Mouse (Mus musculus) lung, postnatal 0 days (tissue): ENCODE results near the gene Pik3cd. TPM values are rescaled to one million over a fixed set of nuclear protein-coding genes. Genes with fewer than 3 reads are reported as not detected.
A peak's percentile ranks its signal among the peaks of the same experiment; 100 is the strongest.

Experiments
- ATAC-seq: fragments of 200-750 bp; cut with Nextera tagmentation; 2 replicates; pipeline ENCODE4 v1.8.0; 2017; ENCODE audit warnings: moderate library complexity
- DNase-seq: peaks from one replicate; pipeline ENCODE4 v3.0.0-alpha.2; 2016; ENCODE audit warnings: low spot score
- H3K27ac ChIP-seq: fragments of 300-500 bp; sonication (generic); 2 replicates; pipeline ENCODE4 v1.5.1; 2014; ENCODE audit warnings: antibody characterized with exemption, mild to moderate bottlenecking, low read length, mixed read lengths
- H3K27me3 ChIP-seq: fragments of 300-500 bp; sonication (generic); replicated peaks from 2 replicates; pipeline ENCODE4 v1.6.1; 2014; ENCODE audit warnings: low read length, mixed read lengths; ENCODE audit not compliant: insufficient read depth
- H3K36me3 ChIP-seq: fragments of 300-500 bp; sonication (generic); 2 replicates; pipeline ENCODE4 v1.6.1; 2014; ENCODE audit warnings: low read length, mixed read lengths; ENCODE audit not compliant: insufficient read depth
- H3K4me1 ChIP-seq: fragments of 300-500 bp; sonication (generic); 2 replicates; pipeline ENCODE4 v1.6.1; 2014; ENCODE audit warnings: antibody characterized with exemption, low read depth, low read length, mixed read lengths; ENCODE audit not compliant: insufficient read depth
- H3K4me2 ChIP-seq: fragments of 300-500 bp; sonication (generic); replicated peaks from 2 replicates; pipeline ENCODE4 v1.6.1; 2014; ENCODE audit warnings: low read depth, mild to moderate bottlenecking, low read length, moderate library complexity, mixed read lengths
- H3K4me3 ChIP-seq: fragments of 300-500 bp; sonication (generic); 2 replicates; pipeline ENCODE4 v1.5.1; 2014; ENCODE audit warnings: low read depth, low read length
- H3K9ac ChIP-seq: fragments of 300-500 bp; sonication (generic); replicated peaks from 2 replicates; pipeline ENCODE4 v1.6.1; 2014; ENCODE audit warnings: low read depth, mild to moderate bottlenecking
- H3K9me3 ChIP-seq: fragments of 300-500 bp; sonication (generic); 2 replicates; pipeline ENCODE4 v1.6.1; 2016; ENCODE audit warnings: low read length, mixed read lengths
- CTCF ChIP-seq: IDR thresholded peaks from 2 replicates; pipeline ENCODE4 v1.5.1; 2016; ENCODE audit warnings: antibody characterized with exemption, mild to moderate bottlenecking
- EP300 ChIP-seq: IDR thresholded peaks from 2 replicates; pipeline ENCODE4 v1.6.1; 2016; ENCODE audit warnings: antibody characterized with exemption, mild to moderate bottlenecking, control low read depth
- WGBS: fragments of 180-500 bp; shearing (Covaris S2); extraction: QIAGEN DNeasy Blood & Tissue Kit; methylation state at CpG from one replicate; pipeline ENCODE4 v1.1.7; 2014; 5-methylcytosine and 5-hydroxymethylcytosine counted together
- polyA plus RNA-seq: library from polyadenylated mRNA; unstranded; fragments of >200 nt; fragmentation: Nextera tagmentation; extraction: Ambion mirVana; gene quantifications from 2 replicates; pipeline ENCODE4 v1.2.1, GENCODE M21; 2015

The Pik3cd gene
- polyA plus RNA-seq, 1 experiment from 2014 or later, result 4.0 TPM

DNA sequence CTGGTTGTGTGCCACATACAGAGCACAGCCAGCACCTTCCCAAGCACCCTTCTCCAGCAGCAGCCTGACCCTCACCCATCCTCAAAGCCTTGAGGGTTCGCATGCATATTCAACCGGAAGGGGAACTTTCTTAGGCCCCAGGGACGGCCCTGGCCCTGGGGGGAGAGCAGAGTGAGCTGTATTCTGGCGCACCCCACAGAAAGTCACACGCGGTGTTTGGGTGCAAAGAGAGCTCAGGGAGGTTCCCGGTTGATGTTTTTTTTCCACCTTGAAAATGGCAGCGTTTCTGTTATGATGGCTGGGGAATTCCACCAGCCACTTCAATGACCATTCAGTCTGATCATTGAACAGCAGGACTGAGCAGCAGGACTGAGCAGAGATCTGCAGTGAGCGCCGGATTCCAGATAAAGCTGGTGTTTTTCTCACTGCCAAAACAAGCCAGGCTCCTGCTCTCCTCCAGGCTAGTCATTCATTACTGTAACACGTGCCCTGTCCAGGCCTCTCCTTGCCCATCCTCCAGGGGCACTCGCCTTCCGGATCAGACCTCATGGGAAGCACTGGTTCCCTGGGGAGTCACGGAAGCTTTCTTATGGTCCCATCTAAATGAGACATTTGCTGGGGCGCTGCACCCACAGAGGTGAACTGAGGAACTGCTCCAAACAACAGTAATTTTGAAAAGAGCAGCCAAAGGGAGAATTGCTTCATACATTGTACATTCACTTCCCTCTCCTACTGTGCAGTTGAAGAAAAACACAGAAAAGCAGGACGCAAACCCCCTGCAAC is 6.0 kb downstream of the Pik3cd start:
- no peaks in the 10 kb centered on the region for H3K36me3 ChIP-seq
- ATAC-seq, result peak; percentile 35; the same call in 1 of the 2 replicates
- TF ChIP-seq CTCF (peak; percentile 37), EP300 (no peak)
- WGBS, result 29% methylated on average over 16 of the region's 16 CpGs
- no peak overlapping the region for H3K4me3 ChIP-seq
- DNase-seq, result peak; percentile 47
- H3K4me2 ChIP-seq, result 0 out of 2 replicates have a peak overlapping the region, but pooled peaks have one; percentile 5
- H3K9me3 ChIP-seq, result no peaks in the 10 kb centered on the region
- no peaks in the 10 kb centered on the region for H3K4me1 ChIP-seq
- no peaks in the 10 kb centered on the region for H3K27me3 ChIP-seq
- no peak overlapping the region for H3K27ac ChIP-seq
- no peak overlapping the region for H3K9ac ChIP-seq

DNA sequence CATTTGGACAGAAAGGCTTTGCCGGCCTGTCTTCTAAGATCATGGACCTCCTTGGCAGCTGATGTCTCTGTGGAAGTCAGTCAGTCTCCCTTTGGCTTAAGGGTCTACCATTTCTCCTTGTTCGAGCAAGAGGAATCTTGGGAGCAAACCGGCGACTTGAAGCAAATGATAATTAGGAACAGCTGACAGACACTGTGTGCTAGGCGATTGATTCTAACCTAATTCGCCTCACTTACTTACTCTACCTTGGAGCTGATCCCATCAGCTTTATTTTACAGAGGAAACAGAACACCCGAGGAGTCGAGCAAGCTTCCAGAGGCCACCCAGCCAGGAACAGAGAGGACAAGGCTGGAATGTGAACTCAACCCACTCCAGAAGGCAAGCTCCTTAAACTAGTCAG is 11.0 kb downstream of the Pik3cd start:
- Histone ChIP-seq H3K4me2 (no peak overlapping the region), H3K4me1 (no peaks in the 10 kb centered on the region), H3K4me3 (no peak overlapping the region), H3K9me3 (no peaks in the 10 kb centered on the region), H3K36me3 (no peaks in the 10 kb centered on the region), H3K9ac (no peak overlapping the region), H3K27me3 (no peaks in the 10 kb centered on the region), H3K27ac (no peak overlapping the region)
- no peak for ATAC-seq
- WGBS, result 56% methylated on average over 8 of the region's 8 CpGs
- no peak for TF ChIP-seq CTCF
- DNase-seq, result no peak

DNA sequence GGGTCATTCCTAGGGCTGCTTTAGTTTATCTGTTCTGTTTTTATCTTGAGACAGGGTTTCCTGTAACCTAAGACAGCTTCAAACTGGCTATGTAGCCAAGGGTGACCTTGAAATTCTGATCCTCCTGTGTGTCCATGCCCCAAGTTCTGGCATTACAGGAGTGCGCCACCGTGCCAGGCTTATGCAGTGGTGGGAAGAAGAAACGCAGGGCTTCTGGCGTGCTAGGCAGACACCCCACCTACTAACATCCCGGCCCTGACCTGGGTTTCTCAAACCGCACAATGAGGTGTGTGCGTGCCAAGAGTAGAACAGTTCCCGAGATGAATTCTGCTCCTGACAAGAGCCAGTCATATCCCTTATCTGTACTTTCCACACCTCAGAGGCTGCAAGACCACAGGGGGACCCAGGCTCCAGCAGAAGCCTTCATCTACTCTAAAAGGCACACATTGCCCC is 11.5 kb downstream of the Pik3cd start:
- H3K27me3 ChIP-seq, result no peaks in the 10 kb centered on the region
- no peaks in the 10 kb centered on the region for H3K9me3 ChIP-seq
- H3K27ac ChIP-seq, result no peak overlapping the region
- no peaks in the 10 kb centered on the region for H3K4me1 ChIP-seq
- H3K36me3 ChIP-seq, result no peaks in the 10 kb centered on the region
- H3K9ac ChIP-seq, result no peak overlapping the region
- no peak for TF ChIP-seq EP300
- TF ChIP-seq CTCF, result no peak
- ATAC-seq (no peak), DNase-seq (no peak)
- 79% methylated on average over 8 of the region's 8 CpGs for WGBS
- H3K4me2 ChIP-seq, result no peak overlapping the region
- no peak overlapping the region for H3K4me3 ChIP-seq

DNA sequence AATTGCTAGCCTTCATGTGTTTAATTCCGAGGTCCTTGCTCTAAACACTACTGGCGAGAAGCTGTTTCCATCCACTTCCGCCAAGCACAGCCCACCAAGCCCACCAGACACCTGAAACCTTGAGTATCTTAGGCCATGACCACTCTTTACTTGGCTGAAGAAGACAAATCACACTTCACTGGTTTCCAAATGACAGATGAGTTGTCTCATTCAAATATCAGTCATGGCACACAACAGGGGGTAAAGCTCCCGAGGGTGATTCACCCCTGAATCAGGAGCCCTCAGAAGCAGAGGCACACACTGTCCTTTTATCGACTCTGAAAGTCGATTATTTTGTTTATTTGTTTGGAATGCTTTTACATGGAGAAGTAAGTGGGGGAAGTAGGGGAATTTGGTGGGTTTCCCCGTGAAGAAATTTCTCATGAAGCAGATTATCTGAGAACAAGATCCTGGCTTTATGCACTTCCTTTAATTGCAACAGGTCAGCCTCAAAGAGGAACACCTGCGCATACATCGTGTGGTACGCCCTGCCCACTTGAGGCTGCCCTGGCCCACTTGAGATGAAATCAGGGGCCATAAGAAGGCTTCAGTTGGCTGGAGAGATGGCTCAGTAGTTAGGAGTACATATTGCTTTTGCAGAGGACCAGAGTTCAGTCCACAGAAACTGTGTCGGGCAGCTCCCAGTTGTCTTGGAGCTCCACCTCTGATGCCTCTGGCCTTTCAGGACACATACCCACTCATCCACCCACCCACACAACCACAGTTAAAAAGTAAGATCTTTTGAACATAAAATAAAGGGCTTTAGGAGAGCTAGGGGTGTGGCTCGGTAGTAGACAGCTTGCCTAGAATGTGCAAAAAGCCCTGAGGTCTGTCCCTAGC is 12.3 kb downstream of the Pik3cd start:
- Histone ChIP-seq H3K27me3 (no peaks in the 10 kb centered on the region), H3K4me1 (no peaks in the 10 kb centered on the region), H3K4me2 (no peak overlapping the region), H3K36me3 (no peaks in the 10 kb centered on the region), H3K4me3 (no peak overlapping the region), H3K9me3 (no peaks in the 10 kb centered on the region), H3K9ac (no peak overlapping the region), H3K27ac (no peak overlapping the region)
- 51% methylated on average over 12 of the region's 12 CpGs for WGBS
- DNase-seq, result peak; percentile 40
- TF ChIP-seq CTCF (no peak), EP300 (no peak)
- peak; percentile 55 for ATAC-seq

DNA sequence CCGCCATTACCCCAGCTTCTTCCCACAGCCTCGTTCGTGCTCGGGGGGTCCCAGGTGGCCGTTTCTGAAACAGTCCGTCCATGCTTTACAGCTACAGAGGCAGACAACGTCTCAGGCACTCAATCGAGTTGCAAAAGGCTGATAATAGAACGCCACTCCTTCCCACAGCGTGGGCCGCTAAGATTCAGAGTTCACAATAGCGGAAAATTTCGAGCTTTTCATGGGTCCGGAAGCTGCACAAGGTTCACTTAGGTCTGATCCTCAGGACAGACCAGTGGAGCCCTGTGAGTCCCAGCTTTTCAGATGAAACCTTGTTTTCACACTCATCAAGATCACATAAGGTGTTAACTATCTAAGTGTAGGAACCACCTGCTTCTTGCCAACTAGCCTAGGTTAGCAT is 13.5 kb downstream of the Pik3cd start:
- DNase-seq (no peak), ATAC-seq (no peak)
- H3K27me3 ChIP-seq, result no peaks in the 10 kb centered on the region
- H3K9me3 ChIP-seq, result no peaks in the 10 kb centered on the region
- 66% methylated on average over 14 of the region's 14 CpGs for WGBS
- no peak overlapping the region for H3K9ac ChIP-seq
- H3K36me3 ChIP-seq, result no peaks in the 10 kb centered on the region
- H3K4me2 ChIP-seq, result no peak overlapping the region
- TF ChIP-seq EP300, result no peak
- TF ChIP-seq CTCF, result no peak
- no peak overlapping the region for H3K4me3 ChIP-seq
- no peaks in the 10 kb centered on the region for H3K4me1 ChIP-seq
- no peak overlapping the region for H3K27ac ChIP-seq

DNA sequence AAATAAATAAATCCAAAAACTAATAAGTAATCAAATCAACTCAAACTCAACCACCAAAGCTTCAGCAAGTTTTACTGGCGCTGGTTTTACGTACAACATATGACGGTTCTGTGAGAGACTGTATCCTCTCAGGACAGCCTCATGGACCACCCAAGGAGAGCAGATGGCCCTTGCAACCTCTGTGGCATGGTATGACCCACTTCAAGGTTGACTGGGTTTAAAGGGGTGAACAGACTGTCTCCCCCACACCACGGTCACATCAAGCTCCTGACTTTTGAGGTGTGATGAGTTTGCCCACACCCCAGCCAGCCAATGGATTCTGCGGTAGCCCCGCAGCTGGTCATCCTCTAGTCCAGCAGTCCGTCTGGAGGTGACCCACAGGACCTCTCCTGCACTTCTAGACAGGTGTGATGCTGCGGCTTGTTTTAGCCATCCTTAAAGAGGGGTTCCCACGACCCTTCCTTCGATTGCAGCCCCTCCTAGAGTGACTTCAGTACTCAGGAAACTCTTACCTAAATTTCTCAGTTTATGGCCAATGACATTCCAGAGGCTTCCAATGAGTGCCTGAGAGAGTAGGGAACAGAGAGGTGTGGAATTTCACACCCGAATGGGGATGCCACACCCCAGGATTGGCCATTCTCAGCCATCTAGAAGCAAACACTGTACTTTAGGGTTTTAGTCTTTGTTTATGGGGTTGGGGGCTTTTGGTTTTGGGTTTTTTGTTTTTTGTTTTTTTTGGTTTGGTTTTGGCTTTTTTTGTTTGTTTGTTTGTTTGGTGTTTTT is 17.3 kb downstream of the Pik3cd start:
- ATAC-seq, result no peak

More for the DNA sequence above, 17.3 kb downstream of the Pik3cd start:
- Histone ChIP-seq H3K4me1 (no peaks in the 10 kb centered on the region), H3K9ac (no peak overlapping the region), H3K27me3 (no peaks in the 10 kb centered on the region), H3K4me3 (no peak overlapping the region), H3K9me3 (no peaks in the 10 kb centered on the region), H3K27ac (no peak overlapping the region), H3K36me3 (no peaks in the 10 kb centered on the region), H3K4me2 (no peak overlapping the region)
- TF ChIP-seq EP300 (no peak), CTCF (no peak)
- 63% methylated on average over 11 of the region's 11 CpGs for WGBS
- no peak for DNase-seq
